Mouse (Mus musculus): ENCODE data around the gene Tcf7l2. TPM values are rescaled to one million over a fixed set of nuclear protein-coding genes. Genes with fewer than 3 reads are reported as not detected.

Gene Tcf7l2
- total RNA-seq, 2 experiments from 2014 or later: 51.2 to 54.9 TPM

DNA sequence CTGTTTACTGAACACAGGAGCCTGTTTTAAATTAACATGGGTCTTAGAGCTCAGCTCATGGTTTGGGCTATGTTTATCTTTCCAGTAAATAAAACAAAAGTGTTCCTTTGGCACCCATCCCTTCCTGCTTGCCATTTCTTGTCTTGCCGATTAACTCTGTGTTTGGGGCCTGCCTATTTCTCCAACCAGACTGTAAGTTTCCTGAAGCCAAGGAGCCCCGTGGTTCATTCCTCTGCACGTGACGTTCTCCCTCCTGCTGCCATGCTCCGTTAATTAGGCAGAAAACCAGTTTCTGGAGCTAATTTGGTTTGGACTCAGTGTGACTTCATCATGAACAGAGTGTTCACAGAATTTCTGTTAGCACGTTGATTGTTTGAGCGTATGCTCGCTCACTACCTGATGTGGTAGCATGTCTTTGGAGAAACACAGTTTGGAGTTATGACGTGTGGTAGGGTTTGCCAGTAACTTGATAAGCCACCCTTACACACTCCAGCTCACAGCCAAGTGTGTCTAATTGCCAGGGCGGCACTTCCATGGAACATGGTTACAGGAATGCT lies 84.4 kb downstream of the Tcf7l2 start:
- DNase-seq (ENCODE audit: low spot score in 2 of 2): no peak

DNA sequence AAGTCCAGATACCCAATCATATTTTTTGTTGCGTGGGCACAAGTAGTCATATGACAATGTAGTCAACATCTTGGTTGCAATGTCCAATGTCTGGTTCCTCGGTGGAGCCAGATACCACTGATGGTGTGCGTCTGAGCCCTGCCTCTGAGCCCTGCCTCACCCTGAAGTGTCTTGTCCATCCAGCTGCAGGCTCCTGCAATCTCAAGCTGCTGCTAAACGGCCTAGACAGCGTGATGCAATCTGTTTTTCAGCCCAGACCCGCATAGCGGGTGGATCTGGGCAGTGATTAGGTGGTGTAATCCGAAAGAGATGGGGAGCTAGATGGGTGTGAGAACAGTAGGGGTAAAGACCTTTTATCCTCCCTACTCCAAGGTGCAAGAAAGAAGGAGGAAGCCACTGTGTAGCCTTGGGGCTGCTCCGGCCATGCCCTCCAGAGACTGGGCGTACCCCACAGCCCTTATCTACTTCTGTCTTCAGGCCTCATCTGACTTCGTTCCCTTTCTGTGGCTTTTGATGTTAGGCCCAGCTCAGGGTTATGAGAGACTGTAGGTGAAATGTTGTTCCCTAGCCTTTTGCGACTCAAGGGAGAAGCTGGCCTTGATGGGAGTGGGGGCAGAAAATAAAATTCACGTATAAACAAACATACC lies 86.1 kb downstream of the Tcf7l2 start:
- DNase-seq (ENCODE audit: low spot score in 2 of 2): no peak

DNA sequence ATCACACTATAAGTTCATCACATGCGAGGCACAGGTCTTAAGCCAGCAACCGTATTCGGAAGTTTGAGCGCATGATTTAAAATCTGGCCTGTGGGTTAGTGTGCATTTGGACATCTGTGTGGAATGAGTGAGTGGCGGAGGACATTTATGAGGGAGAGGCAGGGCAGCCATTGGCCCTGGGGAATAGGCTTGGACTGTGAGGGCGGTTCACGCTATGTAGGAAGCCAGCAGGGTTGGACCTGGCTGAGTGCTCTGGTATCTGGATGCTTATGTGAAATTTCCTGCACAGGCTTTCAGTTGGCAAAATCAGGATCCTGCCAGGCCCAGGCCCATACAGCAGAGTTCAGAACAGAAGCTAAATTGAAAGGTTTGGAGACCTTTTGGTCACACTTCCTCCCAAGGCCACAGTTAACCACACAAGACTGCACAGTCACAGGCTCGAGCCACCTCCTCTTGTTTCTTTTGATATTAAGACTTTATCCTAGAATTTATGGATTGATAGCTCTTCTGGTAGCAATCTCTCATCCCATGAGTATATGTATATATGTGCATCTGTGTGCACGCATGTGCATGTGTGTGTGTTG lies 89.4 kb downstream of the Tcf7l2 start:
- peak in 1 of 2 experiments; percentile 43 for DNase-seq (ENCODE audit: low spot score in 2 of 2)

DNA sequence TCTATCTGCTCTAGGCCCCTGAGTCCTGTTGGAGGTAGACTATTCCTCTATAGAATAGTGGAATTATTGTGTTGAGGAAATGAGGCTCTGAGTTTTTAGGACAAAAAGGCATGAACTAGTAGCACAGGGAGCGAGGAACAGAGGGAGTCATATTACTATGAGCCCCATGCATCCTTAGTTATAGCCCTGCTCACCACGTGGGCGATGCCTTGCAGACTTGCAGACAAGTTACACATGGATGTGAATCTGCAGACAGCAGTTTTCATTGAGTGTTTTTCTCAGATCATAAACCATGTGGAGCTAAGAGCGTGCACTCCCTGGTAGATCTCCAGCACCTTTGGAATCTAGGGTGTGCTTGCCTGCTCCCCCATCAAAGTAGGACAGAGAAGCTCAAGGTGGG lies 90.5 kb downstream of the Tcf7l2 start:
- DNase-seq (ENCODE audit: low spot score in 2 of 2): no peak

DNA sequence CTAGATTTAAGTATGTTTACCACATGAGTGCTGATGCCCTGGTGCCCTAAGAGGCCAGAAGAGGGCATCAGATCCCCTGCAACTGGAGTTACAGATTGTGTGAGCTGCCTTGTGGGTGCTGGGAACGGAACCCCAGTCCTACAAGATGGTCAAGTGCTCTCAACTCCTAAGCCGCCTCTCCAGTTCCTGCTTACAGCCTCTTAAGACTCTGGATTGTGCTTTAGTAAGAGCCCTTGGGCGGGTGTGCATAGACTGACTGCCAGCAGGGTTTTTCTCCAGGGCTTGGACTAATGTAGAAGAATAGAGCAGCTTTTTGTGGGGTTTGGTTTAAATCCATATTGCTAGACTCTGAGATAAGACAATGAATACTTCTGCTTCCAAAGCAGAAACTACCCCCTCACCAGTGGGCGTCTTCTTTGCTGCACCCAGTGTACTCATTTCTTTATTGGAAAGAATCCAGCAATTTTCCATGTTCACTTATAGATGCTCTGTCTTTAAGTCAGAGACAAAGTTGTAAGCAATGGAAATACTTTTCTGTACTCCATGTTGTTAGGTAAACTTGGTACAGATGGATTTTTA lies 92.3 kb downstream of the Tcf7l2 start:
- DNase-seq (ENCODE audit: low spot score in 2 of 2): no peak

DNA sequence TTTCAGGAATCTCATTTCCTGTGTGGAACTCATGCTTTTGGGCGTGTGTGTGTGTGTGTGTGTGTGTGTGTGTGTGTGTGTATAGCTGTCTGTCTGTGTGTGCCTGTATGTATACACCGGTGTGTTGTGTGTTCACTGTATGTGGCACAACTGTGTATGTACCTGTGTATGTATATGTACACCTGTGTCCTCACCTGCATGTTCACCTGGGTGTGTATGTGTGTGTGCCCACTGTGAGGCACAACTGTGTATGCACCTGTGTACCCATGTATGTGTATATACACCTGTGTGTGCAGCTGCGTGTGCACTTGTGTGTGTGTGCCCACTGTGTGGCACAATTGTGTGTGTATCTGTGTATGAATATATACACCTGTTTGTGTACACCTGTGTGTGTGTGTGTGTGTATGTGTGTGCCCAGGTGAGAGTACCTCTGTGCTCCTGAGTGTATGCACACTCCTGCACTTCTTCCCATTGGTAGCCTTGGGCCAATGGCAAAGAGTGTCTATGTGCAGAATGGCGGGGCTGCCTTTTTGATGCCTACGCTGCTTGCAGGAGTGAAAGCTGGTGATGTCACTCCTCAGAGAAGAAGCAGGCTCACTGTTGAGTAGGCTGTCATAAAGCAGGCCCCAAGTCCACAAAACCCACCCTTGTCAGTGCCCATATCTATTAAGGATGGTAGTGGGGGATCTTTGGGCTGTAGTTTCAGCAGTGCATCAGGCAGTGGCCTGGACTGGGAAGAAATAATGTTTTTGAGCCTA lies 95.5 kb downstream of the Tcf7l2 start:
- DNase-seq (ENCODE audit: low spot score in 2 of 2): no peak

DNA sequence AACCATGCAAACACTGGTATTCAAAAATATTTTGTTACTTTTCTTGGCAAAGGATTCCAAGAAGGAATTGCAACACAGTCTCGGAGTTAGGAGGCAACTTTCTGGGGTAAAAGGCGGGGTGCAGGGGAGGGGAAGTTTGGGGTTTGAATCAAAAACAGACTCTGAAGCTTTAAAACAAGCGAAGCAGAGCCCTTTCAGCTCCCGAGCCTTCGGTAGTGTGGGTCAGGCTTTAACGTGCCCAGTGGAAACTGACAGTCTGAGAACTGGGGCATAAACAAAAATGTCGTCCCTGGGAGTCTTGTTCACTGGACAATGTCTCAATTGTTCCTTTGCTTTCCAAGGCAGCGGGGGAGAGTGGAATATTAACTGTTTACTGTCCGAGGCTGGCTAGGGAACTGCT lies 96.3 kb downstream of the Tcf7l2 start:
- no peak for DNase-seq (ENCODE audit: low spot score in 2 of 2)

DNA sequence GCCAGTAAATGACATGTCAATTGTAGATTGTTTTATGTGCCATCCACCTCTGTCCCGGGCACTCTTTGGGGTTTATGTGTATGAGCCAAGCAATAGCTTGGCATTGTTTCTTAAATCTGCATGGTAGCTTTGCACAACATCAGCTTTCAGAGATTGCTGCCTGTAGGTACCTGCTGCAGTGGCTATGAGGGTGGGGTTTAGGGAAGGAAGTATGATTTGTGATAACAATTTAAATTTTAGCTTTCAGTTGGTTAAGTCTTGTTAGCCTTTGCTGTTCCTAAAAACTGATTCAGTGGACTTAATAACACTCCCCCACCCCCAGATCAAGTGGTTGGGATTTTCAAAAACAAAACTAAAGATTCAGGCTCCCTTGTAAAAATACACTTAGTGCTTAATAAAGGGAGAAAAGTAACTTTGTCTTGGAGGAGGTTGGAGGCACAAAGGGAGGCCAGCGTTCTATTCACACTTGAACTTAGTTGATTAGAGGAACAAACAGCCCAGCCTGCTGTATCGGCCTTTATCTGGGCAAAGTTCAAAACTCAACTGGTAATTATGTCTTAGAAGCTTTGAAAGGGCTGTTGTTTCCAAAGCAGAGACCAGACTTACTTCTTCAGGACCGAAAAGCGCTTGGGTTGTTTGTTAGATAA lies 96.9 kb downstream of the Tcf7l2 start:
- DNase-seq (ENCODE audit: low spot score in 2 of 2): no peak

DNA sequence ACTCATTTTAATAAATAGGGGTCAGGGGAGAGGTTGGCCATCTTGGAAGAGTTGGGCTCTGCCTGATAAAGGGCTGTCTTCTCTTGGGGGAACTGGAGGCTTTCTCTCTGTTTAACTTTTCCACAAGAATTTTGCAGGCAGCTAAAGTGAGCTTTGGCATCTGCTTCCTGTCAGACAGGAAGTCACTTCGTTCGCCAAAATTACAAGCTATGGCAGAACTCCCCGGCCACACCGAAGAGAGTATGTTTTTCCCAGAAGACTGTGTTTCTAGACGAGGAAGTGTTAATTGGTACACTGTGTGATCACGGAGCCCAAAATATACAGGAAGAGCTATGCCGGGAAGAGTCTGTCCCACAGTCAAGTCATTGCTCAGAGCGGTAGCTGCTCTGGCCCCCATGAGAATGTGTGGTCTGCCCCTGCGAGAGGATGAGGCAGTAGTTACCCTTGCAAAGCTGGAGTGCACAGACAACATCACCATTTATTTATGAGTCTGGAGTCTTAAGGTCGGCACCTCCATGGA lies 97.5 kb downstream of the Tcf7l2 start:
- no peak for DNase-seq (ENCODE audit: low spot score in 2 of 2)

DNA sequence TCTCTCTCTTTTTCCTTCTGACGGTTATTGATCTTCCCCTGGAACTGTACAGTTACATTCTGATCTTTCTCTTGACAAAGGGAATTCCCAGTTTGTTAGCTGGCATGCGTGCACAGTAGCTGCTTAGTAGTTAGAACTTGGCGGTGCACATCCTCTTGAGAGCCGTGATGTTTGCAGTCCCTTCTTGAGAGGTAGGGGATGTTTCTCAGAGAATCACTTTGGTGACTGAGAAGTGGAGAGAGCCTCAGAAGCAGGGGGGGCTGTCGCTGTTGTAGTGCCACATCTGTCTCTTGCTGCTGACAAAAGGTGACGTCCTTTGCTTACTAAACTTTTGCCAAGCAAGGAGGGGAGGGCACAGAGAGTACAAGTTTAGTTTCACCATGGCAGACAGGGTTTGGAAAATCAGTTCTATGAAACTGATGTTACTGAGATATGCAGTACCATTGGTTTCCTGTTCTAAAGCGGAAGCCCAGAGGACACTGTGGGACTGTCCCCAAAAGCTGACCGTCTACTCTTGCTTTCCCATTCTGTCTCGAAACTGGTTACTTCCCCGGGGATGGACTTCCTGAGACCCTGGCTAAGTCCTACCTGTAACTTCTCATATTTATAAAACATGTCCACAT lies 99.0 kb downstream of the Tcf7l2 start:
- no peak for DNase-seq (ENCODE audit: low spot score in 2 of 2)

DNA sequence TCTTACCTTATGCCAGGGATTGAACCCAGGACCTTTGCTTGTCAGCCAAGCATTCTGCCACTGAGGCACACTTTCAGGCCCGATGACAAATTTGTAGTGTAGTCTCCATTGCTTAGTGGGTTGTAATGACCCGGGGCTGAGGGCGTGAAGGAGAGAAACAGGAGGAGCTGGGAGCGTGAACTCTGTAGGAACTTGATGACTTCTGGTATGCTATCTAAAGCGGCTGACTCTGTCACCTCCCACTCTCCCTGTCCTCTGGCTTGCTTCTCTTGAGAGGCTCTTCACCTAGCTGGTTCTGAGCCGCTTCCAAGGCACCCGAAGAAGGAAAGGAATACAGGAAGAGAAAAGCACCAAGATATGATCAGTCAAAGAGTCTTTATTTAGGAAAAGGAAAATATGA lies 100.4 kb downstream of the Tcf7l2 start:
- no peak for DNase-seq (ENCODE audit: low spot score in 2 of 2)

DNA sequence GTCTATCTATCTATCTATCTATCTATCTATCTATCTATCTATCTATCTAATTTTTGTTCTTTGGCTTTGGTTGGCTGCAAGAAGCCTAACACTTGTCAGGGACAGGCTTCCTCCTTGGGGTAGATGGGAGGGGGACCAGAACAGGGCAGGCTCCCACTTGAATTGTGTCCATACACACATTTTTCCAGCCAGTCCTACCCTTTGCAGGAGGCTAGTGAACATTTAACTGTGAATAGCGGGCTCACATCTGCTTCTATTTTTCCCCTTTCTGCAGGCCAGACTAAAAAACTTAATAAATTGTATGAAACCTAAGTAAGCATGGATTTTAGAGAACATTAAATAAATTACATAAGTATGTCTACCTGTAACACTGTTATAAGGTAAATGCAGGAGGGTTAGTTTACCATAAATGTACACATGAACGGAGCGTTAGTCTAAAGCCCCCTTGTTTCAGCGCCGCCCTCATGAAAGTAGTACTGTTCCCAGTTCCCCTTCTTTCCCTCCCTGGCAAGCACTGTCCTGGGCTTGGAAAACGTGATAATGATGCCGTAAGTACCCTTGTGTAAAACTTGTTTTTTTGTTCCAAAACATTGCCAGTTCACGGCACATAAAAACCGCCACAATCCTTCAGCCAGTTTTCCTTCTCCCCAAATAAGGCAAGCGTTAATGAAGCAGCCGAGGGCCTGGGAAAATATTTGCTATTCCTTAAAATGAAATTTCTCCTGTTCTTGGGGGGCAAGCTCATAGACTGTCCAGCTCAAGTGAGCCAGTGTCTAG lies 101.7 kb downstream of the Tcf7l2 start:
- DNase-seq (ENCODE audit: low spot score in 2 of 2): no peak

DNA sequence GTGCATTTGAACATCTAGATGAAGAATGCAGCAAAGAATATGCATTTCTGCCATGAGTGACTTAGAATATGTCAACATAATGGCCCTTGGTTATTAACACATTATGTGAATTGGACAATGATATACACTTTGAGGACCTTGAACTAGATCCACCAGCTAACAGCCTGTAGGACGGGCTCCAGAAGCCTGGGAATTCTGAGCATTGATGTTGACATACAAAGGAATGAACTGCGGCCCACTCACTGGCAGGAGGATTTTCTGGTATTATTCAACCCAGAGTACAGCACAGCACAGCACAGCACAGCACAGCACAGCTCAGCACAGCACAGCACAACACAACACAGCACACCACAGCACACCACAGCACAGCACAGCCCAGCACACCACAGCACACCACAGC lies 104.1 kb downstream of the Tcf7l2 start:
- DNase-seq (ENCODE audit: low spot score in 2 of 2): no peak

DNA sequence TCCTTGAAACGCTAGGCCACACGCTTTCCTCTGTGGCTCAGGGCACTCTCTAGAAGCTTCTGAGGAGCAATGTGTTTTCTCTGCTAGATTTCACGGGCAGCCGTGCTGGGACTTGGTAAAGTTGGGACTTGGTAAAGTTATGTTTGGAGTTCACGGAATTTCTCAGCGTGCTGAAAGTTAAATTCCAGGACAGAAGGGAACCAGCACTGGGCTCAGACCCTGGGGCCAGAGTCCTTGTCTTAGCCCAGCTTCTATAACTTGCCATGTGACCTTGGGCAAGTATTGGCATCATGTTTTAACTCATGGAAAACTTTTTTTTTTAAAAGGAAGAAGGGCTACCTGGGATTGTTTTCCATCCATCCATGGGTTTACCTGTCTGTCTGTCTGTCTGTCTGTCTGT lies 104.6 kb downstream of the Tcf7l2 start:
- DNase-seq (ENCODE audit: low spot score in 2 of 2): no peak

DNA sequence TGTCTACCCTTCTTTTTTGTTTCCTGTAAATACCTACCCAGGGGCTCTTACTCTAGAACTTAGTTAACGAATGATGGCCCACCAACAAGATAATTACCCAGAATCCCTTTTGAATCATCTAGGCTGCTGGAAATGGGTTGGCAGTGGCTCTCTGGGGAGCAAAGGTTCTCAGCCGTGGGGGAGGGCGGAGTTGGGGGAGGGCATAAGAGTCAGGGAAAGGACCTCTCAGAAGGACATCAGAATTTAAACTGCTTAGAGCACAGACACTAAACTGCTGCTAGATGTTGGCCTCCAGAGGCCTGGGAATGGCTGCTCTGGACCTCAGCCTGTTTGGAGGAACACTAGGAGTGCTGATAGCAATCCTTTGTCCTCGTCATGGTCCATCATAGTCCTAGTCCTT lies 105.4 kb downstream of the Tcf7l2 start:
- DNase-seq (ENCODE audit: low spot score in 2 of 2): no peak

DNA sequence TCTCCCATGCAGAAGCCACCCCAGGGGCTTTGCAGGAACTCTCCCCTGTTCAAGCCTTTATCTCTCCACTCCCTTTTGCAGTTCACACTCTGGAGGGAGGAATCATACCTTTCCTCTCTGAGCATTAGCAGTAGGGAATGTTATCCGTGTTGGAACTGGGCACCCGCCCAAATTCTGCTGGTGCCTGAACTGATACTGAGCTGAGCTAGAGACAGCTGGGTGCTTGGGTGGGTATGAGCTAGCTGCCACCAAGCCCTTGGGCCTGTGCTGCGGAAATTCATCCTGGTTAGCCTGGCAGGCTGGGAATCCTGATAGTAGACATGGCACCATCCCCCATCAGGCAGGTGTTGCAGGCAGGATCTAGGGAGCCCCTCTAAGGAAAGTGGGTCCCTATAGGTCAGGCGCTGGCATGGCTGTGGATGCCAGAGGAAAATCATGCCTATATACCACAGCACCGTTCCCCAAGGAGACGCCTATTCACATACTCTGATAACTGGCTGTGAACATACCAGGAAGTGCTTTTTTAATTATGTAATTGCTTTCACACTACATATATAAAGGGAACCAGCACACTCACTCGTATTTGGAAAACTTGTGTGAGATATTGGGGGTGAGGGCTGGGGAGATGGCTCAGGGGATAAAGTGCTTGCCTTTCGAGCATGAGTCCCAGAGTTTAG lies 108.9 kb downstream of the Tcf7l2 start:
- DNase-seq (ENCODE audit: low spot score in 2 of 2): peak in 1 of 2 experiments; percentile 39

DNA sequence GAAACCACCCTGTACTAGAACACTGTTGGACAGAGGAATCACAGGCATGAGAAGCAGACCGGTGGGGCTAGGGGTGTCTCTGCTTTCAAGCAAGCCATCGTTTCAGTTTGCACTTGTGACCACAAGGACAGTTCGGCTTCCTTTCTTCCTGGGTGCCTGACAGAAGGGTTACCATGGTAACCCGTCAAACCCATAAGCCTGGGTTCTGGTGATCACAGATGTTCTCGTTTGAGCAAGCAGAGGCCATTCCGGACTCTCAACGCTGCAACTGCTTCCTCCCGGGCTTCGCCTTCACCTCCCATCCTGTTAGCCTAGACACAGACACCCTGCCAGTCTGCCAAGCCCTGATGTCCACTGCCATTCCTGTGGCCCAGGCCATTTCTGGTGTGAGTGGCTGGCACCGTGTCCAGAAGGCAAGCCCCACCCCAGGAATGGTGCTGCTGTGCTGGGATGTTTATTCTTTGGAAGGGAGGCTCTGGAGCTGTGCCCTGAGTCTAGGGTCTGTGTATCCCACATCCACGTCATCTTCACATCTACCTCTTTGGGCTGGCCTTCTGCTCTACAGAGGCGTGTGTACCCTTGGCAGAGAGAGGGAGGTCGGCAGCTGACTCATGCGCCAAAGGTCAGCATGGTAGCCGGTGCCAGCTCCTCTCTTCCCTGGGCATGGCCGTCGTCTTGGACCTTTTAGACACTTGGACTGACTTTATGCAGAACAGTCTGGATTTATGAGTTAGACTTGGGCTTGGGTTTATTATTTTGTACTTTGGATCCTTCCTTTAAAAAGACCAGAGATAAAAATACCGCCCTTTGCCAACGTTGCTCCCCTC lies 110.1 kb downstream of the Tcf7l2 start:
- DNase-seq (ENCODE audit: low spot score in 2 of 2): no peak

DNA sequence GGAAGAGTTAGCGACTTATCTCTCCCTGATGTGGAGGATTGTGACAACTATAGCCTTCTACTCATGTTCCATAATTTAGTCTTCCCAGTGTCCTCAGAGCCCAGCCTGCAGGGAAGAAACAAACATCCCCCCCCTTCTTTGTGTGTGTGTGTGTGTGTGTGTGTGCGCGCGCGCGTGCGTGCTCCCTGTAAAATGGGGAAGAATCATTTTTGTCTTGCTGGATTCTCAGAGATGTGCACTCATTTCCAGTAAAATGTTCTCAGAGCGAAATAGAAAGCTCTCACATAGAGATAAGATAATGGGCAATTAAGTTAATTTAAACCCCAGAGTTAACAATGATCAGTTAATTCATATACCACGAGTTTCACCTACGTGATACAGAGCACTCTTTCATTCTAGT lies 112.8 kb downstream of the Tcf7l2 start:
- no peak for DNase-seq (ENCODE audit: low spot score in 2 of 2)
